Mouse (Mus musculus) adrenal gland, postnatal 10 days (tissue): ENCODE results near the gene Rpl6. TPM values are rescaled to one million over a fixed set of nuclear protein-coding genes. Genes with fewer than 3 reads are reported as not detected.

Experiments used
- total RNA-seq, 2 experiments: library from RNA; stranded (reverse); gene quantifications; 2 replicates each; pipeline ENCODE4 v1.2.3; 2021

Rpl6 gene
- total RNA-seq, 2 experiments from 2014 or later, result 1,004 to 1,027 TPM

Other genes starting within 250 kb of the Rpl6 start
- gene Rph3a, start 194.4 kb upstream of the Rpl6 start, total RNA-seq, result 1 to 10 TPM; 1.7 to 3.4 TPM
- gene Ptpn11, start 13.1 kb upstream of the Rpl6 start, total RNA-seq, result 10 to 100 TPM; 85.8 to 88.5 TPM
- 10 to 100 TPM; 18.7 to 27.8 TPM for gene Hectd4, start 15.7 kb downstream of the Rpl6 start, total RNA-seq
- gene Trafd1, start 181.2 kb downstream of the Rpl6 start, total RNA-seq, result 10 to 100 TPM; 52.3 TPM
- gene Naa25, start 193.5 kb downstream of the Rpl6 start, total RNA-seq, result 10 to 100 TPM; 31.0 to 32.1 TPM
- gene Tmem116, start 247.4 kb downstream of the Rpl6 start, total RNA-seq, result 1 to 10 TPM; 3.3 to 4.8 TPM
- 100 to 1,000 TPM; 115 to 128 TPM for gene Erp29, start 248.0 kb downstream of the Rpl6 start, total RNA-seq